Comparison of ENCODE assay signal across 10 mouse cellular contexts in the genomic region with DNA sequence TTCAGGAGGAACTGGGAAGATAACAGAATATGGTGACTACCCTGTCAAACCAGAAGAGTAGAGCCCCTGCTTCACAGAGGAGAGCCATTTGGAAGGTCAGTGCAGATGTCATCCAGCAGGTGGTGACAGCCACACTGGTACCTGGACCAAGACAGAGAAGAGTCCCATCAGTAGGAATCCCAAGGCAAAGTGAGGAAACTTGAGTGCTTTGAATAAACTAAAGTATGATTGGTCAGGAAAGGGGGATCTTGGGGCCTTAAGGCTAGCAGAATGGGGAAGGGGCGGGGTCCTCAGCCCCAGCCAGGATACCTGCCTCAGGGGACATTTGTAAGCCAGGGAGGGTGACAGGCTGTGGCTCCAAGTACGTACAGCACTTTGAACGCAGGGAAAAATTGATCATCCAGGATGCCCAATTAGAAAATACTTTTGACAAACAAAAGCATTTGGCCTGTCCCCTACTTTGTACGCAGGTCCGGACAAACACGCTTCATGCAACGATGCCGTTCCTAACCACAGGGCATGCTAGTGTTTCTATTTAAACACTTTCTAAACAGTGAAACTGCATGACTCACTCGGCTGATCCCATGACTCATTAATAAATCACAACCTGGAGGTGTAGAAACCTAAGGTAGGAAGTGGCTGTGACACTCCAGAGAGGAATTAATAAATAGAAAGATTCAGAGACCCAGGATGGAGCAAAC.
A peak's percentile ranks its signal among the peaks of the same experiment; 100 is the strongest.
DNase-seq lines count a peak whose midpoint lies in the region; ATAC-seq and TF ChIP-seq lines count a peak whose summit lies in the region.
"Had no signal": no experiment of that assay in that cellular context is flagged by ENCODE, and none has a peak within 500 bp of the region (broad histone marks: within the 10 kb centered on the region; RNA-seq: fewer than 3 reads in every experiment).

No protein-coding gene starts in this region.

- no peaks in the 10 kb centered on the region for H3K9me3 ChIP-seq in kidney, embryonic 14.5 days (ENCODE audit: control insufficient read depth, low read length)
- no peaks in the 10 kb centered on the region for H3K9me3 ChIP-seq in stomach, embryonic 14.5 days (ENCODE audit: control insufficient read depth, low read depth, low read length)
- H3K9me3 ChIP-seq: lung, embryonic 15.5 days had no signal

- peaks cover 12% of the 10 kb centered on the region for H3K4me1 ChIP-seq in testis, adult 2 months (ENCODE audit: control insufficient read depth, insufficient read depth, low read length)
- peaks cover 48% of the 10 kb centered on the region for H3K4me1 ChIP-seq in bone marrow macrophage, adult 2 months (ENCODE audit: control insufficient read depth, insufficient read depth, low read length)
- H3K4me1 ChIP-seq in kidney, embryonic 14.5 days (ENCODE audit: control insufficient read depth, insufficient read depth, low read length): peaks cover 33% of the 10 kb centered on the region
- H3K4me1 ChIP-seq in stomach, embryonic 14.5 days (ENCODE audit: control insufficient read depth, insufficient read depth, low read length): peaks cover 16% of the 10 kb centered on the region; the same call in 1 of the 2 replicates

- 0 out of 2 replicates have a peak overlapping the region, but pooled peaks have one; percentile 8 for H3K4me2 ChIP-seq in kidney, embryonic 14.5 days (replicated peaks; ENCODE audit: low read depth, low read length)
- H3K4me2 ChIP-seq in stomach, embryonic 14.5 days (replicated peaks; ENCODE audit: low read depth, low read length): no peak overlapping the region

- intact Hi-C loops in gastrocnemius, postnatal 14 days (cut with DNase I; ENCODE audit: low total_unique reads): no loop called here

- H3K36me3 ChIP-seq in testis, adult 2 months (ENCODE audit: control insufficient read depth, insufficient read depth, low read length): no peaks in the 10 kb centered on the region
- H3K36me3 ChIP-seq in kidney, embryonic 14.5 days (ENCODE audit: control insufficient read depth, insufficient read depth, low read length): no peaks in the 10 kb centered on the region
- no peaks in the 10 kb centered on the region for H3K36me3 ChIP-seq in stomach, embryonic 14.5 days (ENCODE audit: control insufficient read depth, insufficient read depth, low read length)
- H3K36me3 ChIP-seq: lung, embryonic 15.5 days had no signal

- peak overlapping the region; percentile 5 for H3K27ac ChIP-seq in testis, adult 2 months (ENCODE audit: control insufficient read depth, insufficient read depth, low read depth, low read length)
- H3K27ac ChIP-seq in bone marrow macrophage, adult 2 months (ENCODE audit: insufficient read depth, low read depth, low read length): peak overlapping the region; percentile 92
- no peak overlapping the region for H3K27ac ChIP-seq in kidney, embryonic 14.5 days (ENCODE audit: low read depth, low read length)
- peak overlapping the region; percentile 93; the same call in 1 of the 2 replicates for H3K27ac ChIP-seq in stomach, embryonic 14.5 days (ENCODE audit: low read length)

- TF ChIP-seq POLR2A in testis, adult 2 months (IDR thresholded peaks at IDR 0.05; ENCODE audit: control insufficient read depth, low read depth, low read length): no peak
- TF ChIP-seq POLR2A in bone marrow macrophage, adult 2 months (IDR thresholded peaks at IDR 0.05; ENCODE audit: borderline replicate concordance, low read depth, low read length): no peak

- no peak overlapping the region for H3K9ac ChIP-seq in kidney, embryonic 14.5 days (ENCODE audit: low read depth, low read length)
- H3K9ac ChIP-seq in stomach, embryonic 14.5 days (replicated peaks; ENCODE audit: low read depth, low read length): no peak overlapping the region
- H3K9ac ChIP-seq: lung, embryonic 15.5 days had no signal

- 19% methylated on average over 9 of the region's 9 CpGs for WGBS in kidney, embryonic 14.5 days
- 31% methylated on average over 9 of the region's 9 CpGs for WGBS in stomach, embryonic 14.5 days

- no peak for DNase-seq in testis, postnatal 10 days (ENCODE audit: low spot score)
- DNase-seq in right cerebral cortex, postnatal 4 days: no peak
- no peak for DNase-seq in gastrocnemius, postnatal 14 days
- no peak for DNase-seq in cerebellum, adult 11 months

- no peaks in the 10 kb centered on the region for H3K27me3 ChIP-seq in testis, adult 2 months (ENCODE audit: control insufficient read depth, insufficient read depth, low read length)
- no peaks in the 10 kb centered on the region for H3K27me3 ChIP-seq in kidney, embryonic 14.5 days (ENCODE audit: control insufficient read depth, insufficient read depth, low read length)
- H3K27me3 ChIP-seq in stomach, embryonic 14.5 days (ENCODE audit: control insufficient read depth, insufficient read depth, low read length): no peaks in the 10 kb centered on the region
- H3K27me3 ChIP-seq: lung, embryonic 15.5 days had no signal

- TF ChIP-seq CTCF in testis, adult 2 months (IDR thresholded peaks at IDR 0.05; ENCODE audit: control insufficient read depth, insufficient read depth, insufficient replicate concordance, low read depth, low read length): no peak
- no peak for TF ChIP-seq CTCF in bone marrow macrophage, adult 2 months (IDR thresholded peaks at IDR 0.05; ENCODE audit: low read depth, low read length)

- 0 out of 2 replicates have a peak, but pooled peaks have one; percentile 12 for ATAC-seq in kidney, embryonic 14.5 days (ENCODE audit: low FRiP score, low TSS enrichment)
- peak; percentile 28 for ATAC-seq in stomach, embryonic 14.5 days (ENCODE audit: insufficient number of reproducible peaks, insufficient read depth, low FRiP score, low read depth)

- H3K4me3 ChIP-seq in testis, adult 2 months (ENCODE audit: control insufficient read depth, low read depth, low read length): no peak overlapping the region
- H3K4me3 ChIP-seq in bone marrow macrophage, adult 2 months (ENCODE audit: insufficient read depth, low read length): peak overlapping the region; percentile 33
- no peak overlapping the region for H3K4me3 ChIP-seq in kidney, embryonic 14.5 days (ENCODE audit: low read length)
- H3K4me3 ChIP-seq in stomach, embryonic 14.5 days (ENCODE audit: low read depth, low read length): no peak overlapping the region
- H3K4me3 ChIP-seq: erythroblast, embryonic 14.5 days had no signal
